Mouse (Mus musculus) gastrocnemius, adult 8-10 months (tissue): Measurements from ENCODE around the gene Gm17555. TPM values are rescaled to one million over a fixed set of nuclear protein-coding genes. Genes with fewer than 3 reads are reported as not detected.
"Not testable (repeated sequence)": the region's sequence is repeated elsewhere in the genome, so short reads cannot be mapped to it uniquely, and the experiment has no call there.

Source experiments
- DNase-seq, 2 experiments: peaks; one replicate each; pipeline ENCODE4 v3.0.0; 2022; ENCODE audit warnings: low spot score in 2 of 2
- total RNA-seq, 4 experiments: library from RNA; stranded (reverse); gene quantifications; 2 replicates each; pipeline ENCODE4 v1.2.4; 2022

Gm17555 gene
- not detected for total RNA-seq

GRCm38 (mm10) chr2:126214800-126215199, at the start of gene Gm17555:
Gene Gm17555 (plus strand): TSS chr2:126215100.
- DNase-seq, result not testable (repeated sequence)

- no peak for DNase-seq
These were observed 49.5 kb upstream of the Gm17555 start for GRCm38 (mm10) chr2:126165277-126166018.

DNA sequence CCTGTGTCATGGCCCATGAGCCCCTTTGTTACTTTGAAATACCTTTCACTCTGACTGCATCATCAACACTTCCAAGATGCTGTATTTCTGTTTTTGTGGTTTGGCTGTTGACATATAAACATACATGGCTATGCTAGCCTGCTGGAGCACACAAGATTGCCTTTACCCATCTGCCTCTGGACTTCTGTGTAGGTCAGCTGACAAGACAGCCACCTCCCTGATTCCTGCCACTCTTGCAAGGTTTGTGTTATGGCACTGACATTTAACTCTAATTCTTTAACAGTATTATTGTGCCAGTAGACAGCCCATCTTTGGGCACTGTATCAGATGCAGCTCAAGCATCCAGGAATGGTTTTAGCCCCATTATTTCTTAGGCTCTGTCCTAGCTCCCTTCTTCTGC, 48.6 kb upstream of the Gm17555 start:
- DNase-seq, result no peak

GRCm38 (mm10) chr2:126166848-126167617, 47.9 kb upstream of the Gm17555 start:
- no peak for DNase-seq

DNA sequence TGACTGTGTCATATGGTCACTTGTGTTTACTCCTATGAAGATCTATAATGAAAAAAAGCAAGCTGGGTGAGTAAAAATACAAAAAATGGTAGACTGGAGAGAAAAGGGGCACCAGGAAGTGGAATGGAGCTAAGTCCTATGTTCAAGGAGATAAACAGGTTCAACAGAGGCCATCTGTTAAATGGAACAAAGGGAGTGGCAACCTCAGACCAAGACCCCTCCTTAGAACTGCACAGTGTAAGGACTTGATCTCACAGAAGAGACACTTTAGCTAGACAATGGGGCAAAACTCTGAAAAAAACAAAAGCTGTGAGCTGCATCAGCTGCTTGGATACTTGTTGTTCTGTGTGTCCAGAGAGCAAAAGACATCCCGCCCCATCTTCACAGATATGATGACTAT, 43.5 kb upstream of the Gm17555 start:
- no peak for DNase-seq

- no peak for DNase-seq
These were observed 23.6 kb upstream of the Gm17555 start for GRCm38 (mm10) chr2:126191306-126191705.

- no peak for DNase-seq
These were observed 22.8 kb upstream of the Gm17555 start for GRCm38 (mm10) chr2:126192129-126192528.

DNA sequence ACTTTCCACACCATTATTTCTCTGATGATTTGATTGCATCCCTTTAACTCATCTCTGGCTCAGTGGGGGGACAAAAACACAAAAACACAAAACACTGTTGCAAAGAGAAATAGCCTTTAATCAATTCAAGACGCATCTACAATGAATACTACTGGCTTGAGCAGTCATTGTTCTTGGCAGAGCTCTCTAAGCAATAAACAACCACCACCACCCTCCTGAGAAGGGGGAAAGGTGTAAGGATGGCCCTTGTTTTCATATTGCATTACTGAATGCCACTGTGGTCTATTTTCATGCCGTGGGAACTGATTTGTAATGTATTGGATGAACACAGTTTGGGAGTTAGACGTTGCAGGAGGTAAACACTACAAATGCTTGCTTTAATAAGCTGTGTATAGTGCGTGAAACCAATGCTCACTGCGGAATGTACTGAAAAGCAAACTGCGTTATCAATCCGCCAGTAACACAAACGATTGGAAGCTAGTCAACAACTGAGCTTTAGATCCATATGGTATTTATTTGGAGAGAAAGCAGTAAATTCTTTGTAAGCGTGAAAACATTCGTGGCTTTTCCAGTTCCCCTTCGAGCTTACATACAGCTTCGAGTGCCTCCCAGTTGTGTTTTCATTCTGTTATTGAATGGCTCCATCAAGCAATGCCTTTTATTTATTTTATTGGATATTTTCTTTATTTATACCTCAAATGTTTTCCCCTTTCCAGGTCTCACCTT, 19.1 kb upstream of the Gm17555 start:
- no peak for DNase-seq

GRCm38 (mm10) chr2:126198971-126199370, 15.9 kb upstream of the Gm17555 start:
- DNase-seq, result no peak

DNA sequence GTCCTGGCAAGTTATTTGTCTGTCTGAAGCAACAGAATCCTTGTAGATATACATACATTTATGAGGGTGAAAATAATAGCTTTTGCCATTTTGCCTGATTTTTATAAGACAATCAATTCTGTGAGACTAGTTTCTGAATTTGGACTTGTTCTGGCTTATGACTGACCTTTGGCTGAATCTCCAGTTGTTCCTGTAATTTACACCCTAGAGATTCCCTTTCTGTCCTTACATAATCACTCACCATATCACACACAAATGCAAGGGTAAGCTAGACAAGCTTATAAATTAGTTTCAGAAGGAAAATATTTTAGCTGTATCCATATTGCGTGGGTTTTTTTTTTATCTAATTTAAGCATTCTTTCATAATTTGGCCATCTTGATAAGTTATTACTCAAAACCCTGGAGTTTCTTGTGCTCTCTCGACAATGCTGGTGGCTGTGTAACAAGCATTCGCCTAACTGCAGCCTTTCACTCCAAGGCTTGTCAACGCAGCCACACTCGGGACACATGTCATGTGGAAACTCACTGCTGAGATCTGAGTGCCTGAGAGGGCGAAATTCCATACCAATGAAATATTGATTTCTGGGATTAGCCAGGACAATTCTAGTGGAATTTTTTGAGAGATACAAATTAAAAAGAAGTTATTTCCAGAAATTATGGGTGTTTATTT, 3.8 kb upstream of the Gm17555 start:
- no peak for DNase-seq

- DNase-seq, result no peak
These were observed 12.7 kb downstream of the Gm17555 start for GRCm38 (mm10) chr2:126227581-126227980.

DNA sequence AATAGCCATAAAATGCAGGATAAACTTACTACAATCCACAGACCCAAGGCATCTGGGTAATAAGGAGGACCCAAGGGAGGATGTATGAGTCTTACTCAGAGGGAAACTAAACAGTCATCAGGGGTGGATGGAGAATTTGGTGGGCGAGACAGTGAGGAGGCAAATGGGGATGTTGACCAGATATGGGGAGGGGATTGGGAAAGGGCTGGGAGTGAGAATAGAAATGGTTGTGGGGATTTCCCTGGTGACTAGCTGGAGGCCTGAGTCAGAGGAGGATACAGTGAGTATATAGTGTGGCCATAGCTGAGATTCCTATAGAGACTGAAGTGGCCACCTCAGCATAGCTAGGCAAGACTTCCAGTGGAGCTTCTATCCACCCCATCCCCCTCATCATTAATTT, 16.8 kb downstream of the Gm17555 start:
- no peak for DNase-seq

DNA sequence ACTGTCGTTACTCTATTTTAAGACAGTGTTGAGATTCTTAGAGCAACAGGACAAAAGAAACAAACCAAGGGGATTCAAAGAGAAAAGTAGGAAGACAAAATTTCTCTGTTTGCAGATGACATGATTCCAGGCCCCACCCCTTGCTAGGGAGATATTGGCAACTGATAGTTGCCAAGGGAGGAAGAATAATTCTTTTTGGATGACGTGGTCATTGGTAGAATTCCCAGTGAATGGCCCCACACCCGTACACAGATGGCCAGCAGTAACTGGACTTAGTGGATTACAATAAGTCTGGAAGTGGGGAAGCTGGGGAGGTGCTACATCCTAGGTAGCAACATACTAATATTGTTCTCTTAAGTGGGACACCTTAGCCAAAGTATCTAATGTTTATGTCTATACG, 22.0 kb downstream of the Gm17555 start:
- peak; percentile 25 to 45 for DNase-seq

- no peak for DNase-seq
These were observed 30.5 kb downstream of the Gm17555 start for GRCm38 (mm10) chr2:126245446-126245845.

DNA sequence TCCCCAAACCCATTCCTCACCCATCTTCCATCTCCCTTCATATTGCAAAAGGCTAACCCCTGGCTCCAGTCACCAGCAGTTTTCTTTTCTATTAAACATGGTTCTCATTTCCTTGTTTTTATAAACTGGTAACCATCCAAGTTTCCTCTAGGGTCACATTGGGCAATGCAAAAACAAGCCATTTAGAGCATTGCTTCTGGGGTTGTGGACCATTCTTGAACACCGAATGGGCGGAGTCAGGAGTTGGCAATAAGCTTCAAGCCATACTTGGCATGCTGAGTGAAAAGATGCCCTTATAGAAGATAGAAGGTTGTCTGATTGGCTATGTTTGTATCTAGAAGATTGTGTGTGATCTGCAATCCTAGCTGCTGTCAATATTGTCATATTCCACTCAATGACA, 33.6 kb downstream of the Gm17555 start:
- no peak for DNase-seq

GRCm38 (mm10) chr2:126252211-126252610, 37.3 kb downstream of the Gm17555 start:
- DNase-seq, result no peak

Other genes with a start within 250 kb of the Gm17555 start
- gene Fgf7, start 180.4 kb upstream of the Gm17555 start, total RNA-seq, result 1 to 10 TPM; 2.8 to 4.3 (median 3.6) TPM
- under 1 TPM in 2 of 4 experiments, not detected in 2; 0.15 TPM for gene Fam227b, start 63.1 kb upstream of the Gm17555 start, total RNA-seq
- gene Dtwd1, start 63.0 kb upstream of the Gm17555 start, total RNA-seq, result 1 to 10 TPM; 4.6 to 6.7 (median 5.4) TPM